Mouse (Mus musculus) forebrain, embryonic 13.5 days (tissue): Measurements from ENCODE around the gene Grid2ip. TPM values are rescaled to one million over a fixed set of nuclear protein-coding genes. Genes with fewer than 3 reads are reported as not detected.
"Not testable (repeated sequence)": the region's sequence is repeated elsewhere in the genome, so short reads cannot be mapped to it uniquely, and the experiment has no call there.

Experiments
- ATAC-seq: fragments of 200-750 bp; cut with Nextera tagmentation; 2 replicates; pipeline ENCODE4 v1.8.0; 2017
- H3K27ac ChIP-seq: fragments of 300-500 bp; sonication (generic); 2 replicates; pipeline ENCODE4 v1.5.1; 2015; ENCODE audit warnings: inconsistent platforms, mild to moderate bottlenecking, moderate library complexity
- H3K27me3 ChIP-seq: fragments of 300-500 bp; sonication (generic); 2 replicates; pipeline ENCODE4 v1.6.1; 2015; ENCODE audit warnings: mild to moderate bottlenecking, inconsistent platforms
- H3K36me3 ChIP-seq: fragments of 300-500 bp; sonication (generic); 2 replicates; pipeline ENCODE4 v1.6.1; 2015; ENCODE audit warnings: mild to moderate bottlenecking, inconsistent platforms; ENCODE audit not compliant: poor library complexity, severe bottlenecking
- H3K4me1 ChIP-seq: fragments of 300-500 bp; sonication (generic); 2 replicates; pipeline ENCODE4 v1.6.1; 2015; ENCODE audit warnings: inconsistent platforms
- H3K4me2 ChIP-seq: fragments of 300-500 bp; sonication (generic); 2 replicates; pipeline ENCODE4 v1.6.1; 2015; ENCODE audit warnings: inconsistent platforms, mild to moderate bottlenecking, moderate library complexity
- H3K4me3 ChIP-seq: fragments of 300-500 bp; sonication (generic); 2 replicates; pipeline ENCODE4 v1.5.1; 2015; ENCODE audit warnings: mild to moderate bottlenecking, inconsistent platforms
- H3K9ac ChIP-seq: fragments of 300-500 bp; sonication (generic); 2 replicates; pipeline ENCODE4 v1.6.1; 2015; ENCODE audit warnings: mild to moderate bottlenecking, inconsistent platforms
- H3K9me3 ChIP-seq: fragments of 300-500 bp; sonication (generic); replicated peaks from 2 replicates; pipeline ENCODE4 v1.6.1; 2016; ENCODE audit warnings: inconsistent platforms
- WGBS: fragments of 180-500 bp; shearing (Covaris S2); methylation state at CpG from one replicate; pipeline ENCODE4 v1.1.7; 2015; 5-methylcytosine and 5-hydroxymethylcytosine counted together
- polyA plus RNA-seq: library from polyadenylated mRNA; unstranded; fragments of >200 nt; fragmentation: Nextera tagmentation; extraction: Ambion mirVana; gene quantifications from 2 replicates; pipeline ENCODE4 v1.2.1, GENCODE M21; 2015

Grid2ip gene
- polyA plus RNA-seq, 1 experiment from 2014 or later: 0.23 TPM

DNA sequence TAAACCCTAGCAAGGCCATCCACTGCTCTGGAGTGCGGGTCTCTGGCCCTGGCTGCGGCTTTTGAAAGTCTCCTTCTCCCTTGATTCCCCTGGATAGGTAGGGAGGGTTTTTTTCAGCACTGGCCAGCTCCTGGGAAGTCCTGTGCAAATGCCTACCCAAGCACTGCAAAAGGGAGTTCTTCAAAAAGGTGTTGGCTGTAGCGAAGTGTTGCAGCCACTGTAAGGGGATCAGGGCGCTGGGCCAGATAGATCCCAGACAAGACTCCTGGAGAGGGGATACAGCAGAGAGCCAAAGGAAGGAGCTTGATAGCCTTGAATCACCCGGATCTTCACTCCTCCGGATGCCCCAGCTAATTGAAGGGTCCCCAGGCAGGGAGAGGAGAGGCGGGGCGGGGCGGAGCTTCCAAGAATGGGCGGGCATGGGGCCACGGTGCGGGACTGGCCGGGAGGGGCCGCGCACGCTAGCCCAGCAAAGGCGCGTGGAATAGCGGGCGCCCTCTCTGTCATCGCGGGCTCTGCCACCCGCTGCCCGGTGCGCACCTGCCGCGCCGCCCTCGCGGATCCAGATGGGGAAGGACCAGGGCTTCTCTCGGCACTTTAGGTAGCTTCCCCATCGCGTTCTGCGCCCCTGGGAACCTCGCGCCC, 12.6 kb downstream of the Grid2ip start:
- H3K4me2 ChIP-seq: peak overlapping the region; percentile 58
- no peaks in the 10 kb centered on the region for H3K36me3 ChIP-seq
- peaks cover 25% of the 10 kb centered on the region for H3K4me1 ChIP-seq
- under 1% methylated on average over 31 of the region's 36 CpGs for WGBS
- H3K4me3 ChIP-seq: peak overlapping the region; percentile 31
- no peaks in the 10 kb centered on the region for H3K9me3 ChIP-seq
- no peak for ATAC-seq
- H3K27me3 ChIP-seq: peaks cover 94% of the 10 kb centered on the region
- no peak overlapping the region for H3K27ac ChIP-seq
- H3K9ac ChIP-seq: peak overlapping the region; percentile 14; the same call in 1 of the 2 replicates

GRCm38 (mm10) chr5:143370416-143371145, 13.4 kb downstream of the Grid2ip start:
- peaks cover 24% of the 10 kb centered on the region for H3K4me1 ChIP-seq
- H3K27ac ChIP-seq: no peak overlapping the region
- H3K9me3 ChIP-seq: no peaks in the 10 kb centered on the region
- peaks cover 94% of the 10 kb centered on the region for H3K27me3 ChIP-seq
- no peak for ATAC-seq
- no peaks in the 10 kb centered on the region for H3K36me3 ChIP-seq
- H3K4me2 ChIP-seq: peak overlapping the region; percentile 58
- 25% methylated on average over 17 of the region's 17 CpGs for WGBS
- H3K9ac ChIP-seq: no peak overlapping the region
- peak overlapping the region; percentile 31 for H3K4me3 ChIP-seq

DNA sequence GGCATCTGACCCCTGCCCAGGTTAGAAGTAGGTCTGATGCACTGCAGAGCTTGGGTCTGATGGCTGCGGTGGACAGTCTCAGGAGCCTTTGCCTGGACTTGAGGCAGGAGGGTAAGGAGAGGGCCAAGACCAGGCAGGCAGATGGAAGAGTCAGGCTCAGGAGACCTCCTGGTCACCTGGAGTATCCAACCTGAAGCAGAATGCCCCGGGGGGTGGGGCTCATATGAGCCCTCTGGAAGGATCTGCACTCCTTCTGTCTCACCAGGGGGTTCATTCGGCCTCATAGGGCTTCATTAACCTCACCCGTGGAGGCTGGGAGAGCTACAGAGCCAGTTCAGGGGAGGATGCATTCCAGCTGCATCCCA, 14.0 kb downstream of the Grid2ip start:
- Histone ChIP-seq H3K36me3 (no peaks in the 10 kb centered on the region), H3K27ac (no peak overlapping the region), H3K4me1 (peaks cover 24% of the 10 kb centered on the region), H3K4me3 (no peak overlapping the region), H3K27me3 (peaks cover 90% of the 10 kb centered on the region), H3K9me3 (peaks cover under 1% of the 10 kb centered on the region; the same call in 1 of the 2 replicates), H3K4me2 (no peak overlapping the region), H3K9ac (no peak overlapping the region)
- 44% methylated on average over 4 of the region's 4 CpGs for WGBS
- no peak for ATAC-seq

- ATAC-seq: no peak
- Histone ChIP-seq H3K9ac (peak overlapping the region; percentile 51), H3K36me3 (no peaks in the 10 kb centered on the region), H3K4me1 (peaks cover 24% of the 10 kb centered on the region), H3K4me2 (peak overlapping the region; percentile 60), H3K27ac (no peak overlapping the region), H3K27me3 (peaks cover 82% of the 10 kb centered on the region), H3K4me3 (peak overlapping the region; percentile 35), H3K9me3 (peaks cover 3% of the 10 kb centered on the region; the same call in 1 of the 2 replicates)
- 2% methylated on average over 35 of the region's 35 CpGs for WGBS
Measured at GRCm38 (mm10) chr5:143372818-143373217, 15.7 kb downstream of the Grid2ip start.

DNA sequence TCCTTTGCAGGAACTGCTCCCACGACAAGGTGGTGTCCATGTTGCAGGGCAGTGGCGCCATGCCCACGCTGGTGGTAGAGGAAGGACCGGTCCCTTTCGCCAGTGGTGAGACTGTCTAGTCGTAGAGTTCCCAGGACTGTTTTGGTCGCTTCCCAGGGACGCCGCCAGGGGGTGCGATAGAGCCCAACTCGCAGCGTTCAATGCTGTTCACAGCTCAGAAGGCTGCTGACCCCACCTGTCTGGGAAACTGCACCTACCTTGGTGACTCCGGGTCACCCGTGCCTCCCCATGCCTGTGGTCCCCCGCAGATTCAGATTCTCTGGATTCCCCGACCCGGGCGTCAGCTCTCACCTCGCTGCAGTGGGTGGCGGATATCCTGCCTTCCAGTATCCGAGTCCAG, 18.1 kb downstream of the Grid2ip start:
- Histone ChIP-seq H3K9me3 (peaks cover 3% of the 10 kb centered on the region; the same call in 1 of the 2 replicates), H3K4me2 (peak overlapping the region; percentile 33), H3K9ac (no peak overlapping the region), H3K4me1 (peaks cover 17% of the 10 kb centered on the region), H3K27me3 (peaks cover 57% of the 10 kb centered on the region), H3K27ac (no peak overlapping the region), H3K4me3 (no peak overlapping the region; the same call in 1 of the 2 replicates), H3K36me3 (no peaks in the 10 kb centered on the region)
- ATAC-seq: no peak
- WGBS: 7% methylated on average over 21 of the region's 21 CpGs

GRCm38 (mm10) chr5:143376156-143376555, 19.0 kb downstream of the Grid2ip start:
- ATAC-seq: no peak
- Histone ChIP-seq H3K27ac (no peak overlapping the region), H3K4me2 (no peak overlapping the region), H3K4me3 (no peak overlapping the region), H3K27me3 (peaks cover 48% of the 10 kb centered on the region), H3K36me3 (no peaks in the 10 kb centered on the region), H3K4me1 (peaks cover 8% of the 10 kb centered on the region), H3K9me3 (peaks cover 3% of the 10 kb centered on the region; the same call in 1 of the 2 replicates), H3K9ac (no peak overlapping the region)
- WGBS: 88% methylated on average over 4 of the region's 4 CpGs

GRCm38 (mm10) chr5:143386797-143387621, 29.9 kb downstream of the Grid2ip start:
- Histone ChIP-seq H3K9ac (peak overlapping the region; percentile 37), H3K36me3 (no peaks in the 10 kb centered on the region), H3K27ac (no peak overlapping the region), H3K9me3 (no peaks in the 10 kb centered on the region), H3K4me2 (peak overlapping the region; percentile 64), H3K4me1 (peaks cover 8% of the 10 kb centered on the region), H3K27me3 (peaks cover 44% of the 10 kb centered on the region), H3K4me3 (peak overlapping the region; percentile 30)
- WGBS: 8% methylated on average over 39 of the region's 39 CpGs
- ATAC-seq: no peak

- WGBS: 83% methylated on average over 7 of the region's 7 CpGs
- ATAC-seq: no peak
Measured at GRCm38 (mm10) chr5:143394184-143394583, 37.0 kb downstream of the Grid2ip start.

DNA sequence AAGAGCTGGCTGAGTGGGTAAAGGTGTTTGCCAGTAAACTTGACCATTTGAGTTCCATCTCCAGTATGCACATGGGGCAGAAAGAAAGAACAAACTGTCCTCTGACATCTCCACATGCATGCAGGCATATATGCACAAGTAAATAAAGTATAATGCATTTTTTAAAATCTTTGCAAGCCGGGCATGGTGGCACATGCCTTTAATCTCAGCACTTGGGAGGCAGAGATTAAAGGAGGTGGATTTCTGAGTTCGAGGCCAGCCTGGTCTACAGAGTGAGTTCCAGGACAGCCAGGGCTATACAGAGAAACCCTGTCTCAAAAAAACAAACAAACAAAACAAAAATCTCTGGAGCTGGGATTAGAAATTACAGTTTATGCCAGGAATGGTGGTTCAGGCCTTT, 37.8 kb downstream of the Grid2ip start:
- H3K9me3 ChIP-seq, ATAC-seq, H3K27me3 ChIP-seq, H3K4me1 ChIP-seq, H3K9ac ChIP-seq, H3K27ac ChIP-seq, H3K4me3 ChIP-seq, H3K36me3 ChIP-seq, H3K4me2 ChIP-seq: not testable (repeated sequence)
- WGBS: 94% methylated on average over 2 of the region's 2 CpGs

More at GRCm38 (mm10) chr5:143394184-143394583, 37.0 kb downstream of the Grid2ip start:
- Histone ChIP-seq H3K4me3 (no peak overlapping the region), H3K4me2 (no peak overlapping the region), H3K27ac (no peak overlapping the region), H3K36me3 (no peaks in the 10 kb centered on the region; the same call in 1 of the 2 replicates), H3K9me3 (peaks cover 7% of the 10 kb centered on the region; the same call in 1 of the 2 replicates), H3K27me3 (0 out of 2 replicates have a peak, but pooled peaks cover under 1% of the 10 kb centered on the region), H3K9ac (no peak overlapping the region), H3K4me1 (no peaks in the 10 kb centered on the region)

GRCm38 (mm10) chr5:143395649-143396048, 38.5 kb downstream of the Grid2ip start:
- Histone ChIP-seq H3K4me1 (no peaks in the 10 kb centered on the region), H3K27ac (no peak overlapping the region), H3K27me3 (no peaks in the 10 kb centered on the region), H3K9ac (no peak overlapping the region), H3K4me3 (no peak overlapping the region), H3K9me3 (peaks cover 7% of the 10 kb centered on the region; the same call in 1 of the 2 replicates), H3K4me2 (no peak overlapping the region), H3K36me3 (no peaks in the 10 kb centered on the region; the same call in 1 of the 2 replicates)
- ATAC-seq: no peak
- WGBS: 52% methylated on average over 2 of the region's 2 CpGs

DNA sequence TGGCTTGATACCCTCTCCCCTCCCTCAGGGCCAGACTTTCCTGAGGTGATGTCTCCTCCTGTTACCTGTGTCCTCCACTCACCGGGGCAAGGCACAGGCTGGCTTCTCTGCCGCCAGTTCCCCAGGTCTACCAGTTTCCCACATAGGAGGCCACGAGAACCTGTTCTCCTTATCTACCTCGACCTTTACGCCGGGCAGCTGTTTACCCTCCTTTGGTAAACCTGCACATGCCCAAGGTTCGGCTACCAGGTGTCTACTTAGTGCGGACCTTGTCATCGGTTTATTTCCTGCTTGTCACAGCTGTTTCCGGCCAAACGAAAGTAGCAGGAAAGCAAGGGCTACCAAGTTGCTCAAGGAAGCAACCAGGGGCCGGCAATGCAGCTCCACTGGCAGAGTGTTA, 43.4 kb downstream of the Grid2ip start:
- Histone ChIP-seq H3K27ac (no peak overlapping the region), H3K27me3 (no peaks in the 10 kb centered on the region), H3K9ac (no peak overlapping the region), H3K4me3 (no peak overlapping the region), H3K4me2 (no peak overlapping the region), H3K4me1 (peaks cover 21% of the 10 kb centered on the region), H3K36me3 (no peaks in the 10 kb centered on the region; the same call in 1 of the 2 replicates), H3K9me3 (0 out of 2 replicates have a peak, but pooled peaks cover 4% of the 10 kb centered on the region)
- 92% methylated on average over 12 of the region's 12 CpGs for WGBS
- ATAC-seq: no peak
